8 mouse cellular contexts compared by ENCODE assay signal in the genomic region with DNA sequence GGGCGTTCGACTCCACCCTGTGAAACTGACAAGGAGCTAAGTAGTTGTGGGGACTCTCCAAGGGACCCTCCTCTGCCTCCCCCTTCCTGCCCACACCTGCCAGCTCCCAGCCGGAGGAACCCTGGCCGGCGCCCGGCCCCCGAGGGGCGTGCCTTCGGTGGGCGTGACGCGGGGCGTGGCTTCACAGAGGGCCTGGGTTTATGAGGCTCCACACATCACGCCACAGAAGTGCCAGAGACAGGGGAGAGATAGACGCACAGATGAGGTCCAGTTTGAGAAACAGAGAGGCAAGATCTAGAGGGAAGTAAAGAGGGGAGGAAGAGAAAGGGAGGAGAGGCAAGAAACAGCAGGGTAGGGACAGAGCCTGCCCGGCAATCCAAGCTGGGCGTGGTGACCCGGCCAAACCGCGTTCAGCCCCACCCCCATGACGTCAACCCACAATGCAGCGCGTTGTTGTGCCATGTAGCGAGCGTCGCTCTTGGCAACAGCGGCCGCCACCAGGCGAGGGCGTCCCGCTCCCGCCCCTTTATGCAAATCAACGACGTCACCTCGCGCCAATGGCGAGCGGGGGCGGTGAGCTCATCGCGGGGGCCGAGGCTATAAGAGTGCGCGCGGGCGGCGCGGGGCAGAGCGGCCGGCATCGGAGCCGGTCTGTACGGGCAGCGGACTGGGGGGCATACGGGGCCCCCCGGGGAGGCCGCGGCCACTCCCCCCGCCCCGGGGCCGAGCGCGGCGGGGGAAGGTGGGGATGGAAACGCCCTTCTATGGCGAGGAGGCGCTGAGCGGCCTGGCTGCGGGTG. TPM values are rescaled to one million over a fixed set of nuclear protein-coding genes. Genes with fewer than 3 reads are reported as not detected.
A peak's percentile ranks its signal among the peaks of the same experiment; 100 is the strongest.
DNase-seq lines count a peak whose midpoint lies in the region; ATAC-seq and TF ChIP-seq lines count a peak whose summit lies in the region.

Jund (plus strand) TSS at position 640 of the 800 bp plus-strand sequence.

- DNase-seq in B cell, adult 2 months, result peak; percentile 100
- peak; percentile 100 for DNase-seq in brain, adult 2 months (ENCODE audit: low read depth, low spot score)
- peak; percentile 88 for DNase-seq in liver, adult 2 months (ENCODE audit: extremely low read depth, low read depth, low spot score)
- peak; percentile 100 for DNase-seq in splenic B cell, adult 2 months (ENCODE audit: low read depth, low spot score)

- peak within 1 kb of the TSS; percentile 80 for H3K4me3 ChIP-seq in heart, embryonic 11.5 days (ENCODE audit: low read depth, low read length)
- H3K4me3 ChIP-seq in kidney, embryonic 16.5 days (ENCODE audit: low read length), result peak within 1 kb of the TSS; percentile 90
- peak within 1 kb of the TSS; percentile 73 for H3K4me3 ChIP-seq in liver, adult 2 months (ENCODE audit: insufficient read depth, low read depth, low read length)
- peak within 1 kb of the TSS; percentile 94 for H3K4me3 ChIP-seq in myocyte

- peaks cover 42% of the 10 kb centered on the region for H3K4me1 ChIP-seq in heart, embryonic 11.5 days (ENCODE audit: control insufficient read depth, insufficient read depth, low read length)
- peaks cover 58% of the 10 kb centered on the region for H3K4me1 ChIP-seq in kidney, embryonic 16.5 days (ENCODE audit: insufficient read depth, low read length)
- peaks cover 14% of the 10 kb centered on the region for H3K4me1 ChIP-seq in liver, adult 2 months (ENCODE audit: control insufficient read depth, insufficient read depth, low read length)

- H3ac ChIP-seq in myocyte (ENCODE audit: control insufficient read depth, insufficient read length), result peak within 1 kb of the TSS; percentile 68

- peak; percentile 99 for TF ChIP-seq POLR2A in liver, adult 2 months (IDR thresholded peaks at IDR 0.05; ENCODE audit: extremely low read depth, insufficient read depth, low read length)
- peak; percentile 94 for TF ChIP-seq POLR2A in myocyte (IDR thresholded peaks at IDR 0.05; ENCODE audit: insufficient read length, low read depth)

- H3K4me2 ChIP-seq in heart, embryonic 11.5 days, result peak within 1 kb of the TSS; percentile 75
- peak within 1 kb of the TSS; percentile 70 for H3K4me2 ChIP-seq in kidney, embryonic 16.5 days (replicated peaks; ENCODE audit: low read depth, low read length)
- peak within 1 kb of the TSS; percentile 83 for H3K4me2 ChIP-seq in myocyte (ENCODE audit: low read depth)

- no peaks in the 10 kb centered on the region for H3K27me3 ChIP-seq in heart, embryonic 11.5 days (ENCODE audit: control insufficient read depth, insufficient read depth, low read length)
- H3K27me3 ChIP-seq in kidney, embryonic 16.5 days (ENCODE audit: insufficient read depth, low read length), result no peaks in the 10 kb centered on the region
- H3K27me3 ChIP-seq in liver, adult 2 months (ENCODE audit: control insufficient read depth, insufficient read depth, low read length), result no peaks in the 10 kb centered on the region
- H3K27me3 ChIP-seq in myocyte (ENCODE audit: control insufficient read depth, insufficient read depth, insufficient read length), result no peaks in the 10 kb centered on the region
- no peaks in the 10 kb centered on the region for H3K27me3 ChIP-seq in splenic B cell, adult 2 months (ENCODE audit: control insufficient read depth, insufficient read depth, low read length, poor library complexity, severe bottlenecking)

- no peaks in the 10 kb centered on the region for H3K9me3 ChIP-seq in heart, embryonic 11.5 days (replicated peaks; ENCODE audit: control insufficient read depth, low read length)
- H3K9me3 ChIP-seq in kidney, embryonic 16.5 days (ENCODE audit: low read length), result no peaks in the 10 kb centered on the region

- no peaks in the 10 kb centered on the region; the same call in 1 of the 2 replicates for H3K36me3 ChIP-seq in heart, embryonic 11.5 days (ENCODE audit: control insufficient read depth, insufficient read depth, low read length)
- H3K36me3 ChIP-seq in kidney, embryonic 16.5 days (ENCODE audit: insufficient read depth, low read length), result peaks cover 21% of the 10 kb centered on the region; the same call in 1 of the 2 replicates
- H3K36me3 ChIP-seq in liver, adult 2 months (ENCODE audit: control insufficient read depth, insufficient read depth, low read length), result no peaks in the 10 kb centered on the region
- H3K36me3 ChIP-seq in myocyte (ENCODE audit: control insufficient read depth, insufficient read depth), result no peaks in the 10 kb centered on the region
- peaks cover 11% of the 10 kb centered on the region for H3K36me3 ChIP-seq in splenic B cell, adult 2 months (ENCODE audit: control insufficient read depth, insufficient read depth, low read length, poor library complexity, severe bottlenecking)

- H3K79me2 ChIP-seq in liver, adult 2 months (ENCODE audit: control insufficient read depth, insufficient read depth, low read length), result peaks cover 9% of the 10 kb centered on the region; the same call in 1 of the 2 replicates
- H3K79me2 ChIP-seq in myocyte (ENCODE audit: control insufficient read depth, insufficient read depth), result peaks cover 20% of the 10 kb centered on the region

- H3K27ac ChIP-seq in heart, embryonic 11.5 days (ENCODE audit: low read depth, low read length), result peak within 1 kb of the TSS; percentile 99
- H3K27ac ChIP-seq in kidney, embryonic 16.5 days (ENCODE audit: low read length), result peak within 1 kb of the TSS; percentile 98
- H3K27ac ChIP-seq in liver, adult 2 months (replicated peaks; ENCODE audit: insufficient read depth, low read depth, low read length), result peak within 1 kb of the TSS; percentile 96

- peak; percentile 71 for ATAC-seq in erythroblast, adult 5-6 weeks (replicated peaks; ENCODE audit: low FRiP score, poor library complexity, severe bottlenecking)
- ATAC-seq in heart, embryonic 11.5 days (replicated peaks; ENCODE audit: insufficient number of reproducible peaks, low FRiP score, low TSS enrichment), result peak; percentile 89
- ATAC-seq in kidney, embryonic 16.5 days (ENCODE audit: low FRiP score, low TSS enrichment), result peak; percentile 90

- WGBS in heart, embryonic 11.5 days (ENCODE audit: insufficient replicate concordance), result 0% methylated on average over 69 of the region's 69 CpGs
- WGBS in kidney, embryonic 16.5 days, result under 1% methylated on average over 68 of the region's 69 CpGs
- WGBS in liver, adult 2 months, result under 1% methylated on average over 64 of the region's 69 CpGs

- peak within 1 kb of the TSS; percentile 100 for H3K9ac ChIP-seq in heart, embryonic 11.5 days (ENCODE audit: low read depth, low read length)
- H3K9ac ChIP-seq in kidney, embryonic 16.5 days (replicated peaks; ENCODE audit: low read length), result peak within 1 kb of the TSS; percentile 99
- peak within 1 kb of the TSS; percentile 90 for H3K9ac ChIP-seq in liver, adult 2 months (ENCODE audit: low read depth, low read length)

- no peak for TF ChIP-seq CTCF in liver, adult 2 months (IDR thresholded peaks at IDR 0.05; ENCODE audit: low read depth, low read length)

TF ChIP-seq in myocyte, 11 proteins besides CTCF, POLR2A, EP300 and RAD21:
- TF ChIP-seq TCF3 (IDR thresholded peaks at IDR 0.05; ENCODE audit: insufficient read length, low read depth) (no peak), SRF (IDR thresholded peaks at IDR 0.05; ENCODE audit: control insufficient read depth, insufficient read length, low read depth) (peak; percentile 84), POLR2AphosphoS2 (IDR thresholded peaks at IDR 0.05; ENCODE audit: insufficient read length, low read depth) (peak; percentile 89), USF1 (IDR thresholded peaks at IDR 0.05; ENCODE audit: low read depth) (no peak), MYOG (IDR thresholded peaks at IDR 0.05; ENCODE audit: control insufficient read depth in 1 of 3, insufficient read depth in 1 of 3, insufficient read length in 2 of 3, low read depth in 2 of 3) (peak in 2 of 3 experiments; percentile 43 to 70), MYOD1 (IDR thresholded peaks at IDR 0.05; ENCODE audit: control insufficient read depth in 1 of 3, insufficient read length in 2 of 3, low read depth in 2 of 3) (peak in 2 of 3 experiments; percentile 29 to 58), CEBPB (IDR thresholded peaks at IDR 0.05; ENCODE audit: insufficient read depth, poor library complexity, severe bottlenecking) (no peak), E2F4 (IDR thresholded peaks at IDR 0.05; ENCODE audit: insufficient read depth) (peak; percentile 19), TCF12 (IDR thresholded peaks at IDR 0.05; ENCODE audit: insufficient read depth, poor library complexity, severe bottlenecking) (no peak), MAX (IDR thresholded peaks at IDR 0.05; ENCODE audit: low read depth) (no peak), REST (IDR thresholded peaks at IDR 0.05; ENCODE audit: insufficient read depth, insufficient read length) (no peak)
TF ChIP-seq in myocyte: peak in this region for 5.

RNA-seq across cellular contexts. Expression of gene Jund, which starts in this region (rescaled TPM):
- total RNA-seq in erythroblast, adult 5-6 weeks (2015; ENCODE audit: low replicate concordance), result 29.2 and 53.9 TPM in 2 replicates
- 52.2 and 61.9 TPM in 2 replicates for total RNA-seq in erythroblast, adult 5-6 weeks (2017; ENCODE audit: low replicate concordance)
- polyA plus RNA-seq in heart, embryonic 11.5 days (2014; fragmentation: Nextera tagmentation; extraction: Ambion mirVana), result 97.8 and 102 TPM in 2 replicates
- polyA plus RNA-seq in kidney, embryonic 16.5 days (2015; fragmentation: Nextera tagmentation; extraction: Ambion mirVana), result 42.1 and 47.4 TPM in 2 replicates
- 26.6 and 36.6 TPM in 2 replicates for total RNA-seq in liver, adult 2 months (2014; rRNA removed)
- 111 and 120 TPM in 2 replicates for polyA plus RNA-seq in liver, adult 2 months (2012; rRNA removed)
- 246 TPM for polyA plus RNA-seq in myocyte (2012; fragmentation: generic; extraction: Trizol)

Comparison
In these comparisons a context has a peak if more than half of its experiments do, and no peak if none do; other contexts are left out.
1. Peak in every context shown above with its lines: DNase-seq, ATAC-seq, H3K4me3 ChIP-seq and H3K27ac ChIP-seq.